Mouse (Mus musculus): ENCODE results near the gene Tmcc3. TPM values are rescaled to one million over a fixed set of nuclear protein-coding genes. Genes with fewer than 3 reads are reported as not detected.

The Tmcc3 gene
- polyA plus RNA-seq, 1 experiment = 14.8 TPM

DNA sequence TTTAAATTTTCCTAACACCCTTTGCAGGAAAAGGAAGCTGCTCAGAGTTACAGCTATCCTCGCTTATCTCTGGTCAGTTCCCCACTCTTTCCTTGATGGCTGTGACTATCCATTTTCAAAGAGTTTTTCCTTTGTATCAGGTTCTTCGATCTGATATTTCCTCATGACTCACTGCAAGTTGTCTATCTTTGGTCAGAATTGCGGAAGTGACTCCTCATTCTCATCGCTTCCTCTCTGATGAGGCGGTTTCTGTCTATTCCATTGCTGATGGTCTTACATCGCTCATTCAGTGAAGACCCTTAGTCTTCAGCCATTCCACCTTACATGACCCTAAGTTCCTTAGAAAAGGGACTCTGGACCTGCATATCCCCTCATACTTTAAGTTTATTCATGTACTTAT, 289.3 kb downstream of the Tmcc3 start:
- no peak overlapping the region for H3K4me3 ChIP-seq (ENCODE audit: low read depth, low read length)
- TF ChIP-seq POLR2A (IDR thresholded peaks at IDR 0.05; ENCODE audit: insufficient read depth, low read length) = no peak
- TF ChIP-seq EP300 (IDR thresholded peaks at IDR 0.05; ENCODE audit: insufficient read depth, low read depth, low read length) = no peak
- TF ChIP-seq CTCF (IDR thresholded peaks at IDR 0.05; ENCODE audit: low read depth, low read length) = no peak
- no peak overlapping the region for H3K9ac ChIP-seq (ENCODE audit: low read depth, poor library complexity, severe bottlenecking)
- H3K36me3 ChIP-seq (ENCODE audit: control insufficient read depth, insufficient read depth, low read length, poor library complexity, severe bottlenecking) = no peaks in the 10 kb centered on the region
- H3K4me1 ChIP-seq (ENCODE audit: control insufficient read depth, insufficient read depth, low read length) = no peaks in the 10 kb centered on the region
- no peaks in the 10 kb centered on the region for H3K9me3 ChIP-seq (replicated peaks; ENCODE audit: control insufficient read depth, insufficient read depth, low read length, poor library complexity, severe bottlenecking)
- no peak overlapping the region for H3K27ac ChIP-seq (ENCODE audit: insufficient read depth, low read length)
- no peaks in the 10 kb centered on the region for H3K27me3 ChIP-seq (ENCODE audit: control insufficient read depth, insufficient read depth, low read length, poor library complexity, severe bottlenecking)

GRCm38 (mm10) chr10:94605491-94605890, 293.7 kb downstream of the Tmcc3 start:
- H3K27ac ChIP-seq (ENCODE audit: insufficient read depth, low read length) = no peak overlapping the region
- H3K4me1 ChIP-seq (ENCODE audit: control insufficient read depth, insufficient read depth, low read length) = no peaks in the 10 kb centered on the region
- H3K4me3 ChIP-seq (ENCODE audit: low read depth, low read length) = no peak overlapping the region
- no peaks in the 10 kb centered on the region for H3K27me3 ChIP-seq (ENCODE audit: control insufficient read depth, insufficient read depth, low read length, poor library complexity, severe bottlenecking)
- TF ChIP-seq EP300 (IDR thresholded peaks at IDR 0.05; ENCODE audit: insufficient read depth, low read depth, low read length) (no peak), CTCF (IDR thresholded peaks at IDR 0.05; ENCODE audit: low read depth, low read length) (no peak), POLR2A (IDR thresholded peaks at IDR 0.05; ENCODE audit: insufficient read depth, low read length) (no peak)
- no peak overlapping the region for H3K9ac ChIP-seq (ENCODE audit: low read depth, poor library complexity, severe bottlenecking)
- H3K36me3 ChIP-seq (ENCODE audit: control insufficient read depth, insufficient read depth, low read length, poor library complexity, severe bottlenecking) = no peaks in the 10 kb centered on the region
- no peaks in the 10 kb centered on the region for H3K9me3 ChIP-seq (replicated peaks; ENCODE audit: control insufficient read depth, insufficient read depth, low read length, poor library complexity, severe bottlenecking)

DNA sequence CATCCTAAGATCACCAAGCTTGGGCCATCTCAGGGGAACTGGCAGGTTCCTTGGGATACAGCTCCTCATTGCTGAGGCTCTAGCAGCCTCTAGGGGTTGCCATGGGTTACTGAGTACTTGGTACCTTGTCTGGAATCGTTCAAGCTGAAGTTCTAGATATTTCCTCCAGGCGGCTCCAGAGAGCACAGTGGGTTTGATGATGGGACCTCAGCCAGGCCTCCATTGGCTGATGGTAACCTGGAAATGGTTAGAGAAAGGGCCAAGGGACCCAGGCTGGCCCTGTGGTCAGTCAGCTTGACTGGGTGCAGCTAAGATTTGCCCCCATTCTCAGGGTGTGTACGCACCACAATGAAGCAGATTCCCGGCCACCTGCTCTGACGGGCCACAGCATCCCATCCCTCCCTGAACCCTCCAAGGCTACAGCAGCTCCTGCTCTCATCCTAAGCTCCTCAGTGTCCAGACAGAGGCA, 297.6 kb downstream of the Tmcc3 start:
- Histone ChIP-seq H3K9me3 (replicated peaks; ENCODE audit: control insufficient read depth, insufficient read depth, low read length, poor library complexity, severe bottlenecking) (no peaks in the 10 kb centered on the region), H3K27me3 (ENCODE audit: control insufficient read depth, insufficient read depth, low read length, poor library complexity, severe bottlenecking) (no peaks in the 10 kb centered on the region), H3K36me3 (ENCODE audit: control insufficient read depth, insufficient read depth, low read length, poor library complexity, severe bottlenecking) (no peaks in the 10 kb centered on the region), H3K4me3 (ENCODE audit: low read depth, low read length) (no peak overlapping the region), H3K9ac (ENCODE audit: low read depth, poor library complexity, severe bottlenecking) (no peak overlapping the region), H3K4me1 (ENCODE audit: control insufficient read depth, insufficient read depth, low read length) (no peaks in the 10 kb centered on the region), H3K27ac (ENCODE audit: insufficient read depth, low read length) (no peak overlapping the region)
- TF ChIP-seq POLR2A (IDR thresholded peaks at IDR 0.05; ENCODE audit: insufficient read depth, low read length) (no peak), CTCF (IDR thresholded peaks at IDR 0.05; ENCODE audit: low read depth, low read length) (peak; percentile 56)

GRCm38 (mm10) chr10:94611228-94611968, 299.6 kb downstream of the Tmcc3 start:
- TF ChIP-seq EP300 (IDR thresholded peaks at IDR 0.05; ENCODE audit: insufficient read depth, low read depth, low read length) (no peak), CTCF (IDR thresholded peaks at IDR 0.05; ENCODE audit: low read depth, low read length) (no peak), POLR2A (IDR thresholded peaks at IDR 0.05; ENCODE audit: insufficient read depth, low read length) (no peak)
- Histone ChIP-seq H3K27me3 (ENCODE audit: control insufficient read depth, insufficient read depth, low read length, poor library complexity, severe bottlenecking) (no peaks in the 10 kb centered on the region), H3K9me3 (replicated peaks; ENCODE audit: control insufficient read depth, insufficient read depth, low read length, poor library complexity, severe bottlenecking) (no peaks in the 10 kb centered on the region), H3K27ac (ENCODE audit: insufficient read depth, low read length) (no peak overlapping the region), H3K9ac (ENCODE audit: low read depth, poor library complexity, severe bottlenecking) (no peak overlapping the region), H3K36me3 (ENCODE audit: control insufficient read depth, insufficient read depth, low read length, poor library complexity, severe bottlenecking) (no peaks in the 10 kb centered on the region), H3K4me3 (ENCODE audit: low read depth, low read length) (no peak overlapping the region), H3K4me1 (ENCODE audit: control insufficient read depth, insufficient read depth, low read length) (no peaks in the 10 kb centered on the region)

GRCm38 (mm10) chr10:94611969-94612440, 300.3 kb downstream of the Tmcc3 start:
- Histone ChIP-seq H3K4me1 (ENCODE audit: control insufficient read depth, insufficient read depth, low read length) (no peaks in the 10 kb centered on the region), H3K27ac (ENCODE audit: insufficient read depth, low read length) (no peak overlapping the region), H3K36me3 (ENCODE audit: control insufficient read depth, insufficient read depth, low read length, poor library complexity, severe bottlenecking) (no peaks in the 10 kb centered on the region), H3K9me3 (replicated peaks; ENCODE audit: control insufficient read depth, insufficient read depth, low read length, poor library complexity, severe bottlenecking) (no peaks in the 10 kb centered on the region), H3K9ac (ENCODE audit: low read depth, poor library complexity, severe bottlenecking) (no peak overlapping the region), H3K27me3 (ENCODE audit: control insufficient read depth, insufficient read depth, low read length, poor library complexity, severe bottlenecking) (no peaks in the 10 kb centered on the region), H3K4me3 (ENCODE audit: low read depth, low read length) (no peak overlapping the region)
- no peak for TF ChIP-seq CTCF (IDR thresholded peaks at IDR 0.05; ENCODE audit: low read depth, low read length)
- no peak for TF ChIP-seq POLR2A (IDR thresholded peaks at IDR 0.05; ENCODE audit: insufficient read depth, low read length)
- no peak for TF ChIP-seq EP300 (IDR thresholded peaks at IDR 0.05; ENCODE audit: insufficient read depth, low read depth, low read length)

DNA sequence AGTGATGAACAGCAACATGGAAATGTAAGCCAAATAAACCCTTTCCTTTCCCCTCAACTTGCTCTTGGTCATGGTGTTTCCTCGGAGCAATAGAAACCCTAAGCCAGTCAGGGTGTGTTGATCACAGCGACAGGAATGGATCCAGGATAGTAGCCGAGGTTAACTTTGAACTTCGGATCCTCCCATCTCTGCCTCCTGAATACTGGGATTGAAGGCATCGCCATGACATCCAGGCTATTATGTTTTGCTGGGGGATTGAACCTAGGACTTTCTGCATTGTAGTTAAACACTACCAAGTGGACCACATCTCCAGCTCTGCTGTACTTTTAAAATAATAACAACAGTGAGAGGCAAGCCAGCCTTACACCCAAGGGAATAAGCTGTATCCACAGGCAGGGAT, 307.8 kb downstream of the Tmcc3 start:
- Histone ChIP-seq H3K4me1 (ENCODE audit: control insufficient read depth, insufficient read depth, low read length) (no peaks in the 10 kb centered on the region), H3K27ac (ENCODE audit: insufficient read depth, low read length) (no peak overlapping the region), H3K27me3 (ENCODE audit: control insufficient read depth, insufficient read depth, low read length, poor library complexity, severe bottlenecking) (no peaks in the 10 kb centered on the region), H3K9me3 (replicated peaks; ENCODE audit: control insufficient read depth, insufficient read depth, low read length, poor library complexity, severe bottlenecking) (no peaks in the 10 kb centered on the region; the same call in 1 of the 2 replicates), H3K36me3 (ENCODE audit: control insufficient read depth, insufficient read depth, low read length, poor library complexity, severe bottlenecking) (no peaks in the 10 kb centered on the region), H3K9ac (ENCODE audit: low read depth, poor library complexity, severe bottlenecking) (no peak overlapping the region), H3K4me3 (ENCODE audit: low read depth, low read length) (no peak overlapping the region)
- TF ChIP-seq POLR2A (IDR thresholded peaks at IDR 0.05; ENCODE audit: insufficient read depth, low read length) (no peak), EP300 (IDR thresholded peaks at IDR 0.05; ENCODE audit: insufficient read depth, low read depth, low read length) (no peak), CTCF (IDR thresholded peaks at IDR 0.05; ENCODE audit: low read depth, low read length) (no peak)

Data from ES-Bruce4 (cell line).